Mouse (Mus musculus): Measurements from ENCODE around the gene Erc2.

- TF ChIP-seq CTCF (conservative IDR thresholded peaks at IDR 0.05; ENCODE audit: low read length) (no peak), NANOG (IDR thresholded peaks at IDR 0.05; ENCODE audit: borderline replicate concordance, low read length) (no peak), POU5F1 (IDR thresholded peaks at IDR 0.05; ENCODE audit: borderline replicate concordance, low read length) (no peak)
Observed at GRCm38 (mm10) chr14:28242743-28243142, 620.5 kb downstream of the Erc2 start.

Measured in E14TG2a.4 (cell line).